Mouse (Mus musculus) neutrophil, adult 5-6 weeks (primary cell): ENCODE measurements around the gene Epha8. TPM values are rescaled to one million over a fixed set of nuclear protein-coding genes. Genes with fewer than 3 reads are reported as not detected.

ENCODE experiments used
- ATAC-seq: fragments of 151-379, 151-347 bp; 2 replicates; pipeline ENCODE4 v1.8.0; 2017; ENCODE audit warnings: mild to moderate bottlenecking, moderate TSS enrichment; ENCODE audit not compliant: insufficient number of reproducible peaks, poor library complexity, low FRiP score, severe bottlenecking; ENCODE audit errors: extremely low read depth
- total RNA-seq: library from RNA; stranded (forward); fragments of 200-1000 nt; gene quantifications from 2 replicates; pipeline ENCODE4 v1.2.3, GENCODE M21; 2017

Epha8 gene
- total RNA-seq, 1 experiment from 2014 or later: not detected

DNA sequence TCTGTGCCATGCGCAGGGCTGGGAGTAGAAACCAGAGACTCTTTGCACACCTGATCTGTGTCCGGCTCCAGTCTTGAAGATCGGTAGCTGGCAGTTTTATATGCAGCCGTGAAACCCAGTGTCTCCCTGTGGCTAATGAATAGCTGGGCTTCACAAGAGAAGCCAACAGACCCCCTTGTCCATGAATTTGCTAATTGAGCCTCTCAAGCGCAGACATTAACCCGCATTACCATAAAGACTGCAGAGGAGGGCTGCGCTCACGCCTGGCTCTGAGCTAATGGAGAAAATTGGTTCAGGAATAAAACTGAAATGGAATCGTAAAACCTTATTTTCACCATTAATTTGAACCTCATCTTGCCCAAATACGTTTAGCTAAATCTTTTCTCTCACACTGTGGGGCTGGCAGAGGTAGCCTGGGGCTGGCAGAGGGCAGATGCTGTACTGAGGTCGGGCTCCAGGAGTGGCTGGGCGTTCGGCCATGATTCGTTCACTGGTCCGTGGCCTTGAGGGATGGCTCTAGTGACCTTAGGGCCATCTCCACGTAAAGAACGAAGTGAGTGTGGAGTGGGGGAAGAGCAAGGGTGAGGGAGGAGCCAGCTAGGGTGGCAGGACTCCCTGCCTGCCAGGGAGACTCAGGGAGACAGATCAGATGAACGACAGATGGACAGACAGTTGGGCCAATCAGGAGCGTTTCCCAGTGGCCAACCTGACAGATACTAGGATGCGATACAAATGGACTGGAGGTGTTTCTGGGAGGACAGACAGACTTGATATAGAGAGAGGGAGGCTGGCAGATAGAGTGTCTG, 40.1 kb downstream of the Epha8 start:
- no peak for ATAC-seq

GRCm38 (mm10) chr4:136912841-136913240, 43.8 kb downstream of the Epha8 start:
- ATAC-seq: no peak

DNA sequence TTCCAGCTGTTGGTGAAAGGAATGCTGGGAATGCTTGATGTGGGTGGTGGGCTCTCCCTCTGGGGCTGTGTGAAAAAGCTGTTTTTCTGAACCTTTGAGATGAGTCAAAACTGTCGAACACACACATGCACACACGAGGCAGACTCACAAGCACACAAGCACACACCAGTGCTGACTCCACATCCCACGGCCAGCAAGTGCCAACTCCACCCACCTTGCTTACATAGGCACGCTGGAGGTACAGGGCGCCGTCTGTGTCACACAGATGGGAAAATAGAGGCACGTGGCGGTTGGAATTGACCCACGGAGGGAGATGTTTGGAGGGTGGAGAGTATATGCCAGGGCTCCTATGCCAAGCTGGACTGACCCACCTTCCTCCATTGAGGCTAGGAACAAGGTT, 44.8 kb downstream of the Epha8 start:
- no peak for ATAC-seq

- no peak for ATAC-seq
Observed at GRCm38 (mm10) chr4:136911211-136911646, 45.4 kb downstream of the Epha8 start.

DNA sequence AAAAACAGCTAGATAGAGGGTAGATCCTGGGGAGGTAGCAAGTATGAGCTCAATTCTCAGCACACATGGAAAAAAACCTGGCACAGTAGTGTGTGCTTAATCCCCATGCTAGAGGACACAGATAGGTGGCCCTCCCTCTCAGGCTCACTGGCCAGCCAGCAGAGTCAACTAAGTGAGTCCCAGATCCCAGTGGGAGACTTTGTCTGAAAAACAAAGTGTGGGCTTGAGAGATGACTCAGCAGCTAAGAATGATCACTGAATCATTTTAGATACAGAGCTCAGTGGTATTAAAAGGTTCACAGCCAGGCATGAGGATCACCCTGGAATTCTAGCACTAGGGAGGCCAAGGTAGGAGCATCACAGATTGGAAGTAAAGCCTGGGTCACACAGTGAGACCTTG, 48.8 kb downstream of the Epha8 start:
- no peak for ATAC-seq

- no peak for ATAC-seq
Observed at GRCm38 (mm10) chr4:136907033-136907432, 49.6 kb downstream of the Epha8 start.

GRCm38 (mm10) chr4:136904767-136905539, 51.7 kb downstream of the Epha8 start:
- no peak for ATAC-seq

- ATAC-seq: no peak
Observed at GRCm38 (mm10) chr4:136899154-136899553, 57.5 kb downstream of the Epha8 start.

DNA sequence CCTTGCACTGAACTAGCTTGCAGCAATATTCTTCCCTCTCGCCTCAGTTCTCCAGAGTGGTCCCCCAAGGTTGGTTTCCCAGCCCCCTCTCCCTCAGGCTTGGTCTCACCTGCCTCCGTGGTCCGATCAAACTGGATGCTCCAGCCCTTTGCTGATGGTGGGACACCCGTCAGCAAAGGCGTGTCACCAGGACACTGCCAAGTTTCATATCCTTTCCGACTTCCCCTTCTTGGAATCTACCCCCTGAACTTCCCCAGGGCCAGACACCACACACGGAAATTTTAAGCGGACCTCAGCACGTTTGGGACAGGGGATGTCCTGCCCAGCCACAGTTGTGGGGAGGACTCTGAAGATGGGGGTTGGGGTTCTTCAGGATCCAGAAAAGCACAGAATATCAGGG, 58.0 kb downstream of the Epha8 start, which contains the start of gene C1qa:
Gene C1qa, minus strand, starts transcription at position 167 of the 400 bp plus-strand sequence.
- no peak for ATAC-seq

- ATAC-seq: no peak
Observed at GRCm38 (mm10) chr4:136898084-136898598, 58.5 kb downstream of the Epha8 start.

DNA sequence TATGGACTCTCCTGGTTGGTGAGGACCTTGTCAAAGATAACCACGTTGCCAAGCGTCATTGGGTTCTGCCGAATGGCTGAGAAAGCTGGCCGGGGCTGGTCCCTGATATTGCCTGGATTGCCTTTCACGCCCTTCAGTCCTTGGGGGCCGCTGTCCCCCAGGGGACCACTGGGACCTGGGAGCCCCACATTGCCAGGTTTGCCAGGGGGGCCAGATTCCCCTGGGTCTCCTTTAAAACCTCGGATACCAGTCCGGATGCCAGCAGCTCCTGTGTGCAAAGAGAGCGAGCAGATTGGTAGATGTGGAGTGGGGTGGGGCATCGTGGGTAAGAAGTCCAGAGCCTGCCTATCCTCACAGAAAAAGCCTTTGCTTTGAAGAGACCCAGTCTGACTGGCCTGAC, 60.2 kb downstream of the Epha8 start:
- no peak for ATAC-seq

DNA sequence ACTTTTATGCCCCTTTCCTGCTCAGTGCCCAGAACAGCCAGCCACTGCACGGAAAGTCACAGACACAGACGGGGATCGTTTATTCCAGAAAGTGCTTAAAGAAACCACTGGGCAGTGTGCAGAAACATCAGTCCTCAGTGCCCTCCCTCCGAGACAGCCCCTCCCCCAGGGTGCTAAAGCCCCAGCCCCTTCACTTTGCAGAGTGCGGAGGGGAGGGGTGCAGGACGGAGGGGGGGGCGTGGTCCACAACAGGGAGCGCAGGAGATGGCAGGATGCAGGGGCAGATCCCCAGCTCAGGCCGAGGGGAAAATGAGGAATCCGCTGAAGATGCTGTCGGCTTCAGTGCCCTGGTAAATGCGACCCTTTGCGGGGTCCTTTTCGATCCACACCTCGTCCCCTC, 60.8 kb downstream of the Epha8 start:
- ATAC-seq: no peak

- ATAC-seq: no peak
Observed at GRCm38 (mm10) chr4:136894821-136895220, 61.8 kb downstream of the Epha8 start.

GRCm38 (mm10) chr4:136893691-136894543, 62.7 kb downstream of the Epha8 start:
- ATAC-seq: no peak

GRCm38 (mm10) chr4:136892811-136893210, 63.8 kb downstream of the Epha8 start, which contains the start of gene C1qc:
TSS of gene C1qc (minus strand) at chr4:136893065.
- no peak for ATAC-seq

- no peak for ATAC-seq
Observed at GRCm38 (mm10) chr4:136892371-136892770, 64.2 kb downstream of the Epha8 start.

DNA sequence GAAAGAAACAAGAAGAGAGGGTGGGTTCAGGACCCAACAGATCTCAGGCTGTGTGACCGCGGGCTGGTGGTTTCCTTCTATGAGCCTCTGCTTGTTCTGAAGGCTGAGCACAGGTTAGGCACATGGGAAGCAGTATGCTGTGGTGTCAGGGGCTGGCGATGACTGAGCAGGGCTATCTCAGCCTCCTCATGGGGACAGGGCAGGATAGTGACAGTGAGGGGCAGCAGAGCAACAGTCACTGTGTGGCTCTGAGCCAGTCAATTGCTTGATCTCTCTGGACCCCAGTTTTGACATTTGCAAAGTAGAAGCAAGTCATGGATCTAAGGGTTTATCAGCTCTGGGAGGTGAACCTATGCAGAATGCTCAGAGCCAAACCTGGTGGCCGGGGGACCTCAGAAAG, 65.5 kb downstream of the Epha8 start:
- no peak for ATAC-seq

- ATAC-seq: no peak
Observed at GRCm38 (mm10) chr4:136889981-136890380, 66.6 kb downstream of the Epha8 start.

- ATAC-seq: no peak
Observed at GRCm38 (mm10) chr4:136887714-136888113, 68.9 kb downstream of the Epha8 start.
